Mouse (Mus musculus) thymus, adult 2 months (tissue): ENCODE measurements at regions not wholly inside any gene's neighbourhood (a gene's known extent, or its start where the extent isn't known, plus 50 kb on each side); places are given as distances from the start of the nearest gene placed in this dataset.

Source experiments
- DNase-seq: peaks from one replicate; pipeline ENCODE4 v3.0.0; 2021
- H3K27ac ChIP-seq: fragments of 200-500 bp; 2 replicates; pipeline ENCODE4 v1.5.1; 2012; ENCODE audit warnings: low read length, control low read depth; ENCODE audit not compliant: control insufficient read depth, insufficient read depth
- H3K27me3 ChIP-seq: fragments of 200-500 bp; 2 replicates; pipeline ENCODE4 v1.6.1; 2012; ENCODE audit warnings: mild to moderate bottlenecking, low read length, moderate library complexity, mixed read lengths; ENCODE audit not compliant: control insufficient read depth, insufficient read depth
- H3K36me3 ChIP-seq: fragments of 200-500 bp; 2 replicates; pipeline ENCODE4 v1.6.1; 2012; ENCODE audit warnings: mild to moderate bottlenecking, low read length, moderate library complexity; ENCODE audit not compliant: control insufficient read depth, insufficient read depth
- H3K4me1 ChIP-seq: fragments of 200-500 bp; replicated peaks from 2 replicates; pipeline ENCODE4 v1.6.1; 2012; ENCODE audit warnings: low read length; ENCODE audit not compliant: control insufficient read depth, insufficient read depth
- H3K4me3 ChIP-seq: fragments of 200-500 bp; 2 replicates; pipeline ENCODE4 v1.5.1; 2012; ENCODE audit warnings: mild to moderate bottlenecking, low read length, control low read depth, moderate library complexity; ENCODE audit not compliant: control insufficient read depth, insufficient read depth
- CTCF ChIP-seq: fragments of 200-500 bp; IDR thresholded peaks from 2 replicates; pipeline ENCODE4 v1.5.1; 2012; ENCODE audit warnings: mild to moderate bottlenecking, control low read depth, low read length, moderate library complexity, borderline replicate concordance; ENCODE audit not compliant: control insufficient read depth, poor library complexity, insufficient read depth; ENCODE audit errors: extremely low read depth
- POLR2A ChIP-seq: fragments of 200-500 bp; IDR thresholded peaks from 2 replicates; pipeline ENCODE4 v1.6.1; 2012; ENCODE audit warnings: mild to moderate bottlenecking, low read length, control low read depth, moderate library complexity; ENCODE audit not compliant: control insufficient read depth, poor library complexity, insufficient read depth; ENCODE audit errors: extremely low read depth
- WGBS: fragments of 180-500 bp; shearing (Covaris S2); methylation state at CpG from one replicate; pipeline ENCODE4 v1.1.7; 2018; 5-methylcytosine and 5-hydroxymethylcytosine counted together

- no peaks in the 10 kb centered on the region for H3K27me3 ChIP-seq
- WGBS: 88% methylated on average over 6 of the region's 6 CpGs
- no peak overlapping the region for H3K27ac ChIP-seq
- no peak overlapping the region for H3K4me3 ChIP-seq
- DNase-seq: no peak
- TF ChIP-seq POLR2A (no peak), CTCF (no peak)
- no peaks in the 10 kb centered on the region for H3K36me3 ChIP-seq
- no peaks in the 10 kb centered on the region for H3K4me1 ChIP-seq
These were observed 213.4 kb upstream of the Zdhhc25 start for GRCm38 (mm10) chr15:88386711-88387110.

DNA sequence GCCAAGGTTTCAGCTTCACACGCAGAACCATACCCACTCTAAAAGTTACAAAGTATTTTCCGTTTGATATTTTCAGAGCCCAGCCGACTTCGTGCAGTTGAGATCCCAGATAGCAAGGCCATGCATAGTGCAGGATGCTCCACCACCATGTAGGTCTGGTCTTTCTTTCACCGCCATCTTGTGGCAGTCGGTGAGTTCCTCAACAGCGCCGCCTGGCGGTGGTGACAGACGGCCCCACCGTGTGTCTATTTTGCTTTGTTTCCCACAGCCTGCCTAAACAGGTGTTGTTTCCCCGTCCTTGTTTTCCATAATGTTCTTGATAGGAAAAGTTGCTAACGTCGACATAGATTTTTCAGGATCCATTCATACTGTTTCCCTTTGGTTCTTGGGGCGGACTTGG lies 208.3 kb upstream of the Zdhhc25 start:
- H3K36me3 ChIP-seq: no peaks in the 10 kb centered on the region
- no peaks in the 10 kb centered on the region for H3K27me3 ChIP-seq
- H3K4me1 ChIP-seq: no peaks in the 10 kb centered on the region
- no peak overlapping the region for H3K27ac ChIP-seq
- TF ChIP-seq POLR2A: no peak
- no peak for TF ChIP-seq CTCF
- 88% methylated on average over 15 of the region's 15 CpGs for WGBS
- DNase-seq: no peak
- no peak overlapping the region for H3K4me3 ChIP-seq

DNA sequence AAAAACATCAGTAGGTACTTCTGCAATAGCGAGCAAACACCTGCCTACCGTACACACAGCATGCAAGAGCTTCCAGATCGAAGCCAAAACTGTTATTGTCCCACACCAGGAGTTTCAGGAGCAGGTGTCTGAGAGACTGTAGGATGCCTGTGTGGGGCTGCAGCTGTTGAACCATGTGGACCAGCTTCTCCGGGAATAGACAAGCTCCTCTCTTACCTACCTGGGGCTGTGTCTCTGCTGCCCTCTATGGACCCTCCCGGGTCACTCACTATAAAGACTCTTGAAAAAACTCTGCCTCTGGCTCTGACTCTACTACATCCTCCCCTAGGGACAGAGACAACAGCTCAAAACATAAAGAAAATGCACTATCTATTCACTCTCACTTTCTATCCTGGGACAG lies 201.0 kb upstream of the Zdhhc25 start:
- Histone ChIP-seq H3K27me3 (no peaks in the 10 kb centered on the region), H3K4me1 (no peaks in the 10 kb centered on the region), H3K36me3 (no peaks in the 10 kb centered on the region), H3K4me3 (no peak overlapping the region), H3K27ac (no peak overlapping the region)
- no peak for DNase-seq
- WGBS: 58% methylated on average over 5 of the region's 5 CpGs
- TF ChIP-seq POLR2A: no peak
- no peak for TF ChIP-seq CTCF

DNA sequence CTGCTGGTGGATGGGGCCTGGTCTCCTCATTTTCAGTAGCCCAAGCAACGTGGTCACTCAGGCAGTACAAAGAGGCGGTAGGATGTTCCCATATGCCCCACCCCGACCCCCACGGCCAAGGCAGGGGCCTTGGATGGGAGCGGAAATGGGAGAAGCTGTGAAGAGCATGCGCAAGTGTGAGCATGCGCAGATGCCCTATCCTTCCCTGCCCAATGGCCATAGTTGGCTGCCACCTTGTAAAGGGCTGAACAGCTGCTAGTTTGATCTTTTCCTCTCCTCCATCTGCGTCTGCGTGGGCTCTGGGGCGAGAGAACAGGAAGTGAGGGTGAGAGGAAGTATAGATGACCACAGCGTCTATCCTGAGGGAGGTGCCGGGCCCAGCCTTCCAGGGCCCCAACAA lies 200.1 kb upstream of the Zdhhc25 start:
- no peaks in the 10 kb centered on the region for H3K27me3 ChIP-seq
- H3K27ac ChIP-seq: no peak overlapping the region
- WGBS: 51% methylated on average over 12 of the region's 12 CpGs
- no peaks in the 10 kb centered on the region for H3K36me3 ChIP-seq
- no peaks in the 10 kb centered on the region for H3K4me1 ChIP-seq
- TF ChIP-seq POLR2A: no peak
- TF ChIP-seq CTCF: no peak
- DNase-seq: no peak
- no peak overlapping the region for H3K4me3 ChIP-seq

DNA sequence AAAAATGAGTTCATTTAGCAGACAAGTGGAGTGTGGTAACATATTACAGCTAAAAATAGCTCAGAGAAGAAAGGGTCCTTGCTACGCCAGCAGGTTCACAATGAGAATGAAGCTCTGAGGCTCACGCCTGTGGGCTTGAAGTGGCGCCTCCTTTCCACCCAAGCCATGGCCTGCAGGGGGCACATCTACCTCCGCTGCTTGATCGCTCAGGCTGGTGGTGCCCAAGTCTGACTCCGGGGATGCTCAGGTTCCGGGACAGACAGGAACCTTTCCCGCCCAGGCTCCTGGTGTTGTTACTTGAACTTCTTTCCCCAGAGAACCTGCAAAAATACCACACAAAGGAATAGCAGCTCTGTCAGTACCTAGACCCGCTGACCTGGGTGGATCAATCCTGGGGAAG lies 199.3 kb upstream of the Zdhhc25 start:
- H3K27me3 ChIP-seq: no peaks in the 10 kb centered on the region
- TF ChIP-seq CTCF: no peak
- TF ChIP-seq POLR2A: no peak
- no peaks in the 10 kb centered on the region for H3K4me1 ChIP-seq
- no peak for DNase-seq
- 74% methylated on average over 9 of the region's 9 CpGs for WGBS
- H3K4me3 ChIP-seq: no peak overlapping the region
- no peaks in the 10 kb centered on the region for H3K36me3 ChIP-seq
- no peak overlapping the region for H3K27ac ChIP-seq

DNA sequence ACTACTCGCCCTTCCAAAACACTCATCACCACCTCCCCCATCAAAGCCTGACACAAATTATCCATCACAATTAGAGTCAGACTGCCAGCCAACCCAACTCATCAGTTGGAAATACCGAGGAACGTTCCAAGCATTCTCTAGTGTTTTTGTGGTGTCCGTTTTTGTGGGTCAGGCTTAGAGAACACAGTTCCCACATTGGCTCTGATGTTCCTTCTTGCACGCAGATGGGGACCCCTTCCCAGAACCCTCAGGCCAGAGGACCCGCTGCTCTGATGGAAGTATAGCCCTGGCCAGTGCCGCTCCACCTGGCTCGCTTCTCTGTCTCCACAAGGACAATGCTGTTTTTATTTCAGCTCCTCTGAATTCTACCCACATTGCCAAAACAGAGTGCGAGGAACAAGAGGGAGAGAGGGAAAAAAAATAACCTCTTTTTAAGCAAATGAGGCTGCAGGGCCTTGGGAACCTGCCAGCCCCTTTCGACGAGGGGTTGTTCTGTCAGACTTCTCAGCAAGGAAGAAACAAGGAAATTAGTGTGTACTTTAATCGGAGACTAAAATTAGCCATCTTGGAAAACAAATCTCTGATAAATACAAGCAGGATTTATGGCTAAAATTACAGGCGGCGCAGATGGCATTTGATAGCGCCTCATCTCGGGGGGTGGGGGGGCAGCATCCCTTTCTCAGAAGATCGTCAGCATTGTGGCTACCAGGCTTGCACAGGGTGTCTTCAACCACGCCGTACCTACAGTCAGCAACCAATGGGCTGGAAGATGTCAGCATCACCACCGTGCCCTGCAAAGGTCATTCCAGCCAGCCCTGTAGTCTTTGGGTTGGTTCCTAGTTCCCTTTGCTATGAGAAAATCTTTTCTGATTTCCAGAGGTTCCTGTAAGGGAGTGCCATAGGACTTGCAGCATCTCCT lies 191.4 kb upstream of the Zdhhc25 start:
- no peak overlapping the region for H3K4me3 ChIP-seq
- no peaks in the 10 kb centered on the region for H3K4me1 ChIP-seq
- TF ChIP-seq CTCF: no peak
- TF ChIP-seq POLR2A: no peak
- no peak overlapping the region for H3K27ac ChIP-seq
- no peak for DNase-seq
- WGBS: 89% methylated on average over 20 of the region's 20 CpGs
- H3K36me3 ChIP-seq: no peaks in the 10 kb centered on the region
- no peaks in the 10 kb centered on the region for H3K27me3 ChIP-seq

- TF ChIP-seq POLR2A (no peak), CTCF (no peak)
- Histone ChIP-seq H3K36me3 (no peaks in the 10 kb centered on the region), H3K27ac (no peak overlapping the region), H3K27me3 (no peaks in the 10 kb centered on the region), H3K4me3 (no peak overlapping the region), H3K4me1 (no peaks in the 10 kb centered on the region)
- 81% methylated on average over 4 of the region's 4 CpGs for WGBS
- no peak for DNase-seq
These were observed 185.9 kb upstream of the Zdhhc25 start for GRCm38 (mm10) chr15:88414206-88414605.
